23 mouse cellular contexts compared by ENCODE assay signal in the genomic region with DNA sequence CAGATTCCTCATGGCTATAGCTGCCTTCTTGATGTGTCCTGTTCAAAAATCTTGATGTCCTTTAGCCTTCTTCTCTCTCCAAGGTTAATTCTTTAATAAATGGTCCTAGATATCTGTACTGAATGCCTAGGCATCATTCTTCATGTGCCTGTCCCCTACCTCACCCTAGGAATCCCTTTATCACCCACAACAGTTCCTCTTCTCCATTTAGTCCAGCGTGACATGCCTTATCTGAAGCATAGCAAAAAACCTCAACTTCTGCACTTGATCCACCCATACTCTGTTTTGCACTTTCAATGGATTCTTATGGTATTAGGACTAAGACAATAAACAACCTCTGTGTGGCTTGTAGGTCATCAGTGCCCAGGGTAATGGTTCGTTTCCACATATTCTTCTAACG.
DNase-seq lines count a peak whose midpoint lies in the region; ATAC-seq and TF ChIP-seq lines count a peak whose summit lies in the region.
"Had no signal": no experiment of that assay in that cellular context is flagged by ENCODE, and none has a peak within 500 bp of the region (broad histone marks: within the 10 kb centered on the region; RNA-seq: fewer than 3 reads in every experiment).

No protein-coding gene starts in this region.

- H3K79me2 ChIP-seq in MEL (ENCODE audit: control insufficient read depth, insufficient read depth, low read length, poor library complexity) = no peaks in the 10 kb centered on the region

- H3K4me3 ChIP-seq in MEL (ENCODE audit: control insufficient read depth in 1 of 2, insufficient read depth in 1 of 2, low read depth in 2 of 2, low read length in 2 of 2) = no peak overlapping the region
- H3K4me3 ChIP-seq in embryonic fibroblast, embryonic 13.5 days (ENCODE audit: insufficient read depth, low read length) = no peak overlapping the region
- no peak overlapping the region for H3K4me3 ChIP-seq in liver, embryonic 16.5 days (ENCODE audit: low read depth, low read length)
- H3K4me3 ChIP-seq in embryonic facial prominence, embryonic 10.5 days = no peak overlapping the region
- H3K4me3 ChIP-seq in midbrain, embryonic 15.5 days = no peak overlapping the region
- H3K4me3 ChIP-seq: embryonic facial prominence, embryonic 13.5 days; forebrain, embryonic 13.5 days; gastrocnemius, adult 2 months; heart, embryonic 13.5 days; hindbrain, embryonic 12.5 days had no signal

- no peak overlapping the region for H3K9ac ChIP-seq in MEL (ENCODE audit: control insufficient read depth, low read depth, low read length, poor library complexity, severe bottlenecking)
- H3K9ac ChIP-seq in liver, embryonic 16.5 days (ENCODE audit: low read depth, low read length) = no peak overlapping the region
- H3K9ac ChIP-seq in midbrain, embryonic 15.5 days = no peak overlapping the region
- H3K9ac ChIP-seq: embryonic facial prominence, embryonic 13.5 days; forebrain, embryonic 13.5 days; forebrain, postnatal 0 days; heart, embryonic 13.5 days; hindbrain, embryonic 12.5 days had no signal

- H3K36me3 ChIP-seq in MEL (ENCODE audit: control insufficient read depth in 1 of 2, insufficient read depth in 2 of 2, low read length in 2 of 2) = peaks cover 0 to 5% of the 10 kb centered on the region in 2 experiments; a peak in 1 of 4 replicates
- no peaks in the 10 kb centered on the region for H3K36me3 ChIP-seq in liver, embryonic 16.5 days (ENCODE audit: control insufficient read depth, insufficient read depth)
- H3K36me3 ChIP-seq in embryonic facial prominence, embryonic 10.5 days (replicated peaks) = no peaks in the 10 kb centered on the region
- no peaks in the 10 kb centered on the region for H3K36me3 ChIP-seq in midbrain, embryonic 15.5 days (replicated peaks)
- H3K36me3 ChIP-seq: embryonic facial prominence, embryonic 13.5 days; G1E; heart, embryonic 13.5 days; hindbrain, embryonic 12.5 days had no signal

- H3K4me2 ChIP-seq in liver, embryonic 16.5 days (ENCODE audit: low read depth, low read length) = no peak overlapping the region
- no peak overlapping the region for H3K4me2 ChIP-seq in midbrain, embryonic 15.5 days
- H3K4me2 ChIP-seq: embryonic facial prominence, embryonic 13.5 days; forebrain, embryonic 13.5 days; heart, embryonic 13.5 days; hindbrain, embryonic 12.5 days had no signal

- H3K27me3 ChIP-seq in MEL (ENCODE audit: control insufficient read depth in 1 of 2, insufficient read depth in 2 of 2, low read length in 2 of 2) = no peaks in the 10 kb centered on the region
- no peaks in the 10 kb centered on the region for H3K27me3 ChIP-seq in liver, embryonic 16.5 days (ENCODE audit: control insufficient read depth, insufficient read depth, low read depth, low read length)
- H3K27me3 ChIP-seq in embryonic facial prominence, embryonic 10.5 days (replicated peaks; ENCODE audit: low read depth, poor library complexity, severe bottlenecking) = no peaks in the 10 kb centered on the region
- no peaks in the 10 kb centered on the region for H3K27me3 ChIP-seq in midbrain, embryonic 15.5 days (replicated peaks)
- H3K27me3 ChIP-seq: embryonic facial prominence, embryonic 13.5 days; forebrain, embryonic 13.5 days; heart, embryonic 13.5 days; hindbrain, embryonic 12.5 days; Patski had no signal

- H3K4me1 ChIP-seq in MEL (ENCODE audit: control insufficient read depth in 1 of 2, insufficient read depth in 2 of 2, low read length in 2 of 2) = no peaks in the 10 kb centered on the region
- no peaks in the 10 kb centered on the region for H3K4me1 ChIP-seq in embryonic fibroblast, embryonic 13.5 days (ENCODE audit: control insufficient read depth, insufficient read depth, low read length)
- H3K4me1 ChIP-seq in liver, embryonic 16.5 days (ENCODE audit: control insufficient read depth, low read depth, low read length) = no peaks in the 10 kb centered on the region; the same call in 1 of the 2 replicates
- peaks cover 6% of the 10 kb centered on the region; the same call in 1 of the 2 replicates for H3K4me1 ChIP-seq in embryonic facial prominence, embryonic 10.5 days
- no peaks in the 10 kb centered on the region for H3K4me1 ChIP-seq in midbrain, embryonic 15.5 days
- H3K4me1 ChIP-seq: forebrain, embryonic 13.5 days; hindbrain, embryonic 12.5 days had no signal

- DNase-seq in MEL (ENCODE audit: low read depth, low spot score) (peak; percentile 64), MEL-GATA-1-ER (ENCODE audit: extremely low read depth, low read depth) (peak; percentile 84)
- no peak for DNase-seq in embryonic facial prominence, embryonic 10.5 days (ENCODE audit: low spot score)
- DNase-seq in frontal cortex, adult 2 months (ENCODE audit: extremely low spot score in 1 of 2, low spot score in 1 of 2) = no peak
- DNase-seq: adrenal gland, postnatal 14 days; cerebellum, adult 2 months; cerebellum, postnatal 14 days; forebrain, postnatal 0 days; gastrocnemius, adult 2 months; gastrocnemius, postnatal 36 days; heart, adult 11 months; heart, postnatal 36 days had no signal

- no peak for TF ChIP-seq RAD21 in MEL (IDR thresholded peaks at IDR 0.05; ENCODE audit: low read depth, low read length)

- ATAC-seq in liver, embryonic 16.5 days (ENCODE audit: low read depth) = peak; percentile 45; the same call in 1 of the 2 replicates
- ATAC-seq in midbrain, embryonic 15.5 days (replicated peaks) = no peak
- ATAC-seq: activated CD4-positive, CD25-positive, alpha-beta regulatory T cell, adult 4 months; forebrain, embryonic 13.5 days; forebrain, postnatal 0 days; hindbrain, embryonic 16.5 days; Patski had no signal

- no peaks in the 10 kb centered on the region for H3K9me3 ChIP-seq in MEL (replicated peaks; ENCODE audit: insufficient read depth, low read length)
- no peaks in the 10 kb centered on the region for H3K9me3 ChIP-seq in liver, embryonic 16.5 days (replicated peaks; ENCODE audit: control insufficient read depth, low read length)
- H3K9me3 ChIP-seq in embryonic facial prominence, embryonic 10.5 days = no peaks in the 10 kb centered on the region
- no peaks in the 10 kb centered on the region for H3K9me3 ChIP-seq in midbrain, embryonic 15.5 days
- H3K9me3 ChIP-seq: embryonic facial prominence, embryonic 13.5 days; forebrain, embryonic 13.5 days; G1E; heart, embryonic 13.5 days; hindbrain, embryonic 12.5 days had no signal

- TF ChIP-seq POLR2A in MEL (IDR thresholded peaks at IDR 0.05; ENCODE audit: control insufficient read depth in 1 of 2, insufficient read depth in 1 of 2, low read depth in 1 of 2, low read length in 2 of 2, poor library complexity in 1 of 2) = no peak
- no peak for TF ChIP-seq POLR2A in embryonic fibroblast, embryonic 13.5 days (IDR thresholded peaks at IDR 0.05; ENCODE audit: low read depth, low read length)

- no peak overlapping the region for H3K27ac ChIP-seq in MEL (ENCODE audit: control insufficient read depth, low read depth, low read length)
- H3K27ac ChIP-seq in embryonic fibroblast, embryonic 13.5 days (ENCODE audit: insufficient read depth, low read length) = peak overlapping the region; percentile 82; the same call in 1 of the 2 replicates
- no peak overlapping the region for H3K27ac ChIP-seq in liver, embryonic 16.5 days (ENCODE audit: low read length)
- H3K27ac ChIP-seq in embryonic facial prominence, embryonic 10.5 days (replicated peaks) = no peak overlapping the region
- no peak overlapping the region for H3K27ac ChIP-seq in midbrain, embryonic 15.5 days
- H3K27ac ChIP-seq: embryonic facial prominence, embryonic 13.5 days; forebrain, embryonic 13.5 days; gastrocnemius, adult 2 months; heart, embryonic 13.5 days; hindbrain, embryonic 12.5 days had no signal

- no peak for TF ChIP-seq CTCF in MEL (IDR thresholded peaks at IDR 0.05 in 2 of 3, conservative IDR thresholded peaks at IDR 0.05 in 1 of 3; ENCODE audit: control insufficient read depth in 1 of 3, insufficient read depth in 1 of 3, low read depth in 2 of 3, low read length in 3 of 3, poor library complexity in 1 of 3, severe bottlenecking in 1 of 3)
- no peak for TF ChIP-seq CTCF in embryonic fibroblast, embryonic 13.5 days (IDR thresholded peaks at IDR 0.05; ENCODE audit: borderline replicate concordance, insufficient read depth, low read length)

- peak; percentile 63 to 85 for TF ChIP-seq EP300 in MEL (IDR thresholded peaks at IDR 0.05; ENCODE audit: low read depth in 1 of 2, low read length in 2 of 2)

- WGBS in liver, embryonic 16.5 days (ENCODE audit: insufficient replicate concordance) = 28% methylated on average over 3 of the region's 3 CpGs
- 90% methylated on average over 3 of the region's 3 CpGs for WGBS in embryonic facial prominence, embryonic 10.5 days
- WGBS in midbrain, embryonic 15.5 days = 89% methylated on average over 3 of the region's 3 CpGs

TF ChIP-seq in MEL, 35 proteins besides CTCF, POLR2A, EP300 and RAD21:
- peak; percentile 10; the same call in 1 of the 2 replicates for TF ChIP-seq TAL1 (IDR thresholded peaks at IDR 0.05; ENCODE audit: low read length)
- TF ChIP-seq RCOR1 (IDR thresholded peaks at IDR 0.05; ENCODE audit: low read depth, low read length) = peak; percentile 31; the same call in 1 of the 2 replicates
- TF ChIP-seq UBTF (IDR thresholded peaks at IDR 0.05; ENCODE audit: borderline replicate concordance, insufficient read depth, low read depth, low read length) = no peak
- no peak for TF ChIP-seq ZC3H11A (IDR thresholded peaks at IDR 0.05; ENCODE audit: low read depth, low read length)
- TF ChIP-seq E2F4 (IDR thresholded peaks at IDR 0.05; ENCODE audit: borderline replicate concordance, low read depth, low read length) = no peak
- no peak for TF ChIP-seq GABPA (IDR thresholded peaks at IDR 0.05; ENCODE audit: low read depth, low read length)
- TF ChIP-seq TCF12 (IDR thresholded peaks at IDR 0.05; ENCODE audit: low read depth, low read length) = peak; percentile 72
- peak; percentile 40; the same call in 1 of the 2 replicates for TF ChIP-seq MYC (IDR thresholded peaks at IDR 0.05; ENCODE audit: low read depth, low read length)
- no peak for TF ChIP-seq HCFC1 (IDR thresholded peaks at IDR 0.05; ENCODE audit: low read depth, low read length)
- TF ChIP-seq SIN3A (IDR thresholded peaks at IDR 0.05; ENCODE audit: low read length) = no peak
- TF ChIP-seq MAFK (IDR thresholded peaks at IDR 0.05; ENCODE audit: borderline replicate concordance, low read depth, low read length) = no peak
- TF ChIP-seq ZMIZ1 (IDR thresholded peaks at IDR 0.05; ENCODE audit: low read depth, low read length) = no peak
- no peak for TF ChIP-seq CHD2 (IDR thresholded peaks at IDR 0.05; ENCODE audit: low read length)
- no peak for TF ChIP-seq KAT2A (conservative IDR thresholded peaks at IDR 0.05; ENCODE audit: low read depth, low read length)
- no peak for TF ChIP-seq MEF2A (IDR thresholded peaks at IDR 0.05; ENCODE audit: extremely low read depth, insufficient replicate concordance, low read depth, low read length, poor library complexity, severe bottlenecking)
- TF ChIP-seq POLR2AphosphoS2 (IDR thresholded peaks at IDR 0.05; ENCODE audit: low read length) = no peak
- no peak for TF ChIP-seq TBP (IDR thresholded peaks at IDR 0.05; ENCODE audit: low read depth, low read length)
- TF ChIP-seq GATA1 (IDR thresholded peaks at IDR 0.05; ENCODE audit: low read depth, low read length) = peak; percentile 77
- no peak for TF ChIP-seq ETS1 (IDR thresholded peaks at IDR 0.05; ENCODE audit: low read depth, low read length)

Comparison
In these comparisons a context has a peak if more than half of its experiments do, and no peak if none do; other contexts are left out.
1. DNase-seq: peak in MEL (single experiment) and MEL-GATA-1-ER (single experiment); none in embryonic facial prominence, embryonic 10.5 days (single experiment) and frontal cortex, adult 2 months (0 of 2).